Mouse (Mus musculus) heart, embryonic 14.5 days (tissue): ENCODE data around the gene Erich6. TPM values are rescaled to one million over a fixed set of nuclear protein-coding genes. Genes with fewer than 3 reads are reported as not detected.

Experiments
- ATAC-seq: fragments of 200-750 bp; cut with Nextera tagmentation; 2 replicates; pipeline ENCODE4 v1.8.0; 2017; ENCODE audit warnings: low read depth, moderate TSS enrichment; ENCODE audit not compliant: insufficient number of reproducible peaks, insufficient read depth, low FRiP score
- H3K27ac ChIP-seq, 2 experiments: fragments of 200-500 bp in 1 of 2; fragments of 300-500 bp in 1 of 2; sonication (generic) in 1 of 2; replicated peaks in 1 of 2; 2 replicates each; pipeline ENCODE4 v1.5.1; 2012 to 2014; ENCODE audit warnings: low read depth in 2 of 2, low read length in 2 of 2, control low read depth in 1 of 2, mild to moderate bottlenecking in 1 of 2, mixed read lengths in 1 of 2; ENCODE audit not compliant: control insufficient read depth in 1 of 2, insufficient read depth in 1 of 2
- H3K27me3 ChIP-seq: fragments of 300-500 bp; sonication (generic); 2 replicates; pipeline ENCODE4 v1.6.1; 2014; ENCODE audit warnings: mild to moderate bottlenecking, low read length, control low read depth; ENCODE audit not compliant: control insufficient read depth, insufficient read depth
- H3K36me3 ChIP-seq: fragments of 300-500 bp; sonication (generic); 2 replicates; pipeline ENCODE4 v1.6.1; 2014; ENCODE audit warnings: mild to moderate bottlenecking, control low read depth, low read length, mixed read lengths; ENCODE audit not compliant: control insufficient read depth, insufficient read depth
- H3K4me1 ChIP-seq, 2 experiments: fragments of 200-500 bp in 1 of 2; fragments of 300-500 bp in 1 of 2; sonication (generic) in 1 of 2; 2 replicates each; pipeline ENCODE4 v1.6.1; 2012 to 2014; ENCODE audit warnings: low read length in 2 of 2, control low read depth in 1 of 2, mixed read lengths in 1 of 2; ENCODE audit not compliant: control insufficient read depth in 2 of 2, insufficient read depth in 2 of 2
- H3K4me2 ChIP-seq: fragments of 300-500 bp; sonication (generic); 2 replicates; pipeline ENCODE4 v1.6.1; 2014; ENCODE audit warnings: mild to moderate bottlenecking, low read length
- H3K4me3 ChIP-seq, 2 experiments: fragments of 200-500 bp in 1 of 2; fragments of 300-500 bp in 1 of 2; sonication (generic) in 1 of 2; 2 replicates each; pipeline ENCODE4 v1.5.1; 2012 to 2014; ENCODE audit warnings: low read length in 2 of 2, mild to moderate bottlenecking in 2 of 2, control low read depth in 1 of 2, low read depth in 1 of 2, moderate library complexity in 1 of 2; ENCODE audit not compliant: control insufficient read depth in 1 of 2, insufficient read depth in 1 of 2
- H3K9ac ChIP-seq: fragments of 300-500 bp; sonication (generic); 2 replicates; pipeline ENCODE4 v1.6.1; 2014; ENCODE audit warnings: mild to moderate bottlenecking, low read length
- H3K9me3 ChIP-seq: fragments of 300-500 bp; sonication (generic); 2 replicates; pipeline ENCODE4 v1.6.1; 2016; ENCODE audit warnings: low read length, control low read depth; ENCODE audit not compliant: control insufficient read depth
- WGBS: fragments of 180-500 bp; shearing (Covaris S2); extraction: QIAGEN DNeasy Blood & Tissue Kit; methylation state at CpG from one replicate; pipeline ENCODE4 v1.1.7; 2014; 5-methylcytosine and 5-hydroxymethylcytosine counted together
- polyA plus RNA-seq: library from polyadenylated mRNA; unstranded; fragments of >200 nt; fragmentation: Nextera tagmentation; extraction: Ambion mirVana; gene quantifications from 2 replicates; pipeline ENCODE4 v1.2.1, GENCODE M21; 2014

Erich6 gene
- polyA plus RNA-seq, 1 experiment from 2014 or later: 0.20 TPM

DNA sequence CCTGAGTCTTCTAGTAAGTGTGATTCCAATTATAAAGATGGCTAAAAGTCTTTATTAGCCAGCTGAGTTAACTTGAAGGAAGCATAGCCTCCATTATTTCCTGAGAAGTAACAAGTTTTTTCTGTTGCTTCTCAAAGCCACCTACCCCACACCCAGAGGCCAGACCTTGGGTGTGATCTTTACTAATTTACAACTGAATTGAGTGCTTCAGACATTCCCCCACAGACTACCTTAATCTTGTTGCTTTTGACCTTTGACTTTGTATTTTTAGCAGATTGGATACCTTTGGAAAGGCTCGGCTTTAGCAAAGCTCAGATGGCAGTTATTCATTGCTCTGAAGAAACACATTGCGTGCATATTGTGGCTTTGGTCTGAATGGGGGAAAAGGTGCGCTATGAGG is 66.2 kb downstream of the Erich6 start:
- H3K4me3 ChIP-seq: no peak overlapping the region
- 81% methylated on average over 3 of the region's 3 CpGs for WGBS

More for the DNA sequence above, 66.2 kb downstream of the Erich6 start:
- no peaks in the 10 kb centered on the region for H3K4me1 ChIP-seq
- ATAC-seq: no peak
- H3K27ac ChIP-seq: no peak overlapping the region
- no peak overlapping the region for H3K9ac ChIP-seq
- H3K27me3 ChIP-seq: no peaks in the 10 kb centered on the region
- no peaks in the 10 kb centered on the region for H3K9me3 ChIP-seq
- H3K36me3 ChIP-seq: no peaks in the 10 kb centered on the region
- no peak overlapping the region for H3K4me2 ChIP-seq

Other genes starting within 250 kb of the Erich6 start
- gene Tsc22d2, start 222.5 kb downstream of the Erich6 start, polyA plus RNA-seq: 20.9 and 25.3 TPM in 2 replicates
- gene Eif2a, start 111.4 kb downstream of the Erich6 start, polyA plus RNA-seq: 37.4 and 40.7 TPM in 2 replicates
- 83.9 and 85.4 TPM in 2 replicates for gene Serp1, start 111.3 kb downstream of the Erich6 start, polyA plus RNA-seq
- 21.1 and 23.1 TPM in 2 replicates for gene Selenot, start 60.6 kb downstream of the Erich6 start, polyA plus RNA-seq
- gene Siah2, start 55.2 kb upstream of the Erich6 start, polyA plus RNA-seq: 8.0 and 8.4 TPM in 2 replicates
- gene Mindy4b-ps, start 185.1 kb upstream of the Erich6 start, polyA plus RNA-seq: 0.32 and 0.40 TPM in 2 replicates
- gene Clrn1, start 248.1 kb upstream of the Erich6 start, polyA plus RNA-seq: not detected in 2 replicates